Mouse (Mus musculus): ENCODE measurements at regions not wholly inside any gene's neighbourhood (a gene's known extent, or its start where the extent isn't known, plus 50 kb on each side); places are given as distances from the start of the nearest gene placed in this dataset.
A peak's percentile ranks its signal among the peaks of the same experiment; 100 is the strongest.

GRCm38 (mm10) chr2:48718261-48718660 is 95.6 kb upstream of the Acvr2a start:
- ATAC-seq (ENCODE audit: low TSS enrichment): no peak

- ATAC-seq (ENCODE audit: low TSS enrichment): peak; percentile 98
Observed at GRCm38 (mm10) chr2:48730780-48731179, 83.1 kb upstream of the Acvr2a start.

- no peak for ATAC-seq (ENCODE audit: low TSS enrichment)
Observed at GRCm38 (mm10) chr2:48733936-48734335, 80.0 kb upstream of the Acvr2a start.

- no peak for ATAC-seq (ENCODE audit: low TSS enrichment)
Observed at GRCm38 (mm10) chr2:48734521-48734920, 79.4 kb upstream of the Acvr2a start.

GRCm38 (mm10) chr2:48736312-48736711 is 77.6 kb upstream of the Acvr2a start:
- ATAC-seq (ENCODE audit: low TSS enrichment): peak; percentile 77

Data from frontal cortex, adult (tissue).